Mouse (Mus musculus): Measurements from ENCODE around the gene Prpf8. TPM values are rescaled to one million over a fixed set of nuclear protein-coding genes. Genes with fewer than 3 reads are reported as not detected.

Gene Prpf8
- polyA plus RNA-seq, 1 experiment from 2014 or later: 86.6 TPM

- ATAC-seq (ENCODE audit: low FRiP score) (no peak), DNase-seq (ENCODE audit: low spot score) (no peak)
- H3K27me3 ChIP-seq (ENCODE audit: control insufficient read depth, insufficient read depth, low read length): no peaks in the 10 kb centered on the region
- no peak overlapping the region for H3K4me3 ChIP-seq (ENCODE audit: low read depth, low read length)
- H3K4me1 ChIP-seq (replicated peaks; ENCODE audit: control insufficient read depth, insufficient read depth, low read length): peaks cover 6% of the 10 kb centered on the region
- H3K9ac ChIP-seq (ENCODE audit: low read depth, low read length): no peak overlapping the region
- no peaks in the 10 kb centered on the region for H3K36me3 ChIP-seq (ENCODE audit: control insufficient read depth, insufficient read depth, low read length)
- no peak overlapping the region for H3K4me2 ChIP-seq (replicated peaks; ENCODE audit: low read depth, low read length)
- WGBS: 84% methylated on average over 7 of the region's 7 CpGs
- no peak overlapping the region for H3K27ac ChIP-seq (ENCODE audit: low read depth, low read length)
- no peaks in the 10 kb centered on the region for H3K9me3 ChIP-seq (ENCODE audit: control insufficient read depth, low read length)
Measured at GRCm38 (mm10) chr11:75456440-75456871, 30.2 kb upstream of the Prpf8 start.

GRCm38 (mm10) chr11:75458169-75458568 is 28.4 kb upstream of the Prpf8 start:
- no peak overlapping the region for H3K27ac ChIP-seq (ENCODE audit: low read depth, low read length)
- peak; percentile 56 for DNase-seq (ENCODE audit: low spot score)
- no peak overlapping the region for H3K4me2 ChIP-seq (replicated peaks; ENCODE audit: low read depth, low read length)
- no peak for ATAC-seq (ENCODE audit: low FRiP score)
- H3K9ac ChIP-seq (ENCODE audit: low read depth, low read length): no peak overlapping the region
- no peaks in the 10 kb centered on the region for H3K27me3 ChIP-seq (ENCODE audit: control insufficient read depth, insufficient read depth, low read length)
- H3K36me3 ChIP-seq (ENCODE audit: control insufficient read depth, insufficient read depth, low read length): no peaks in the 10 kb centered on the region
- no peak overlapping the region for H3K4me3 ChIP-seq (ENCODE audit: low read depth, low read length)
- H3K4me1 ChIP-seq (replicated peaks; ENCODE audit: control insufficient read depth, insufficient read depth, low read length): peaks cover 13% of the 10 kb centered on the region
- WGBS: 22% methylated on average over 3 of the region's 3 CpGs
- no peaks in the 10 kb centered on the region for H3K9me3 ChIP-seq (ENCODE audit: control insufficient read depth, low read length)

GRCm38 (mm10) chr11:75458628-75459041 is 28.0 kb upstream of the Prpf8 start:
- Histone ChIP-seq H3K4me2 (replicated peaks; ENCODE audit: low read depth, low read length) (no peak overlapping the region), H3K9ac (ENCODE audit: low read depth, low read length) (no peak overlapping the region), H3K4me3 (ENCODE audit: low read depth, low read length) (no peak overlapping the region), H3K27ac (ENCODE audit: low read depth, low read length) (no peak overlapping the region), H3K27me3 (ENCODE audit: control insufficient read depth, insufficient read depth, low read length) (no peaks in the 10 kb centered on the region), H3K36me3 (ENCODE audit: control insufficient read depth, insufficient read depth, low read length) (no peaks in the 10 kb centered on the region), H3K9me3 (ENCODE audit: control insufficient read depth, low read length) (no peaks in the 10 kb centered on the region), H3K4me1 (replicated peaks; ENCODE audit: control insufficient read depth, insufficient read depth, low read length) (peaks cover 13% of the 10 kb centered on the region)
- ATAC-seq (ENCODE audit: low FRiP score): no peak
- WGBS: 83% methylated on average over 8 of the region's 8 CpGs
- no peak for DNase-seq (ENCODE audit: low spot score)

- Histone ChIP-seq H3K9me3 (ENCODE audit: control insufficient read depth, low read length) (no peaks in the 10 kb centered on the region), H3K27me3 (ENCODE audit: control insufficient read depth, insufficient read depth, low read length) (no peaks in the 10 kb centered on the region), H3K36me3 (ENCODE audit: control insufficient read depth, insufficient read depth, low read length) (no peaks in the 10 kb centered on the region), H3K27ac (ENCODE audit: low read depth, low read length) (no peak overlapping the region), H3K4me3 (ENCODE audit: low read depth, low read length) (no peak overlapping the region), H3K9ac (ENCODE audit: low read depth, low read length) (no peak overlapping the region), H3K4me2 (replicated peaks; ENCODE audit: low read depth, low read length) (no peak overlapping the region), H3K4me1 (replicated peaks; ENCODE audit: control insufficient read depth, insufficient read depth, low read length) (peaks cover 10% of the 10 kb centered on the region)
- 77% methylated on average over 5 of the region's 5 CpGs for WGBS
- DNase-seq (ENCODE audit: low spot score) (no peak), ATAC-seq (ENCODE audit: low FRiP score) (no peak)
Measured at GRCm38 (mm10) chr11:75459141-75459711, 27.4 kb upstream of the Prpf8 start.

GRCm38 (mm10) chr11:75459751-75460102 is 26.9 kb upstream of the Prpf8 start:
- DNase-seq (ENCODE audit: low spot score): no peak
- H3K9ac ChIP-seq (ENCODE audit: low read depth, low read length): peak overlapping the region; percentile 9; the same call in 1 of the 2 replicates
- H3K4me1 ChIP-seq (replicated peaks; ENCODE audit: control insufficient read depth, insufficient read depth, low read length): peaks cover 10% of the 10 kb centered on the region
- 30% methylated on average over 5 of the region's 5 CpGs for WGBS
- H3K9me3 ChIP-seq (ENCODE audit: control insufficient read depth, low read length): no peaks in the 10 kb centered on the region
- H3K27me3 ChIP-seq (ENCODE audit: control insufficient read depth, insufficient read depth, low read length): no peaks in the 10 kb centered on the region
- H3K4me2 ChIP-seq (replicated peaks; ENCODE audit: low read depth, low read length): peak overlapping the region; percentile 57; the same call in 1 of the 2 replicates
- peak overlapping the region; percentile 68; the same call in 1 of the 2 replicates for H3K4me3 ChIP-seq (ENCODE audit: low read depth, low read length)
- no peaks in the 10 kb centered on the region for H3K36me3 ChIP-seq (ENCODE audit: control insufficient read depth, insufficient read depth, low read length)
- no peak for ATAC-seq (ENCODE audit: low FRiP score)
- peak overlapping the region; percentile 49; the same call in 1 of the 2 replicates for H3K27ac ChIP-seq (ENCODE audit: low read depth, low read length)

- H3K36me3 ChIP-seq (ENCODE audit: control insufficient read depth, insufficient read depth, low read length): no peaks in the 10 kb centered on the region
- peak overlapping the region; percentile 57 for H3K4me2 ChIP-seq (replicated peaks; ENCODE audit: low read depth, low read length)
- ATAC-seq (ENCODE audit: low FRiP score) (peak; percentile 25; the same call in 1 of the 2 replicates), DNase-seq (ENCODE audit: low spot score) (peak; percentile 88)
- peak overlapping the region; percentile 46 for H3K9ac ChIP-seq (ENCODE audit: low read depth, low read length)
- H3K27me3 ChIP-seq (ENCODE audit: control insufficient read depth, insufficient read depth, low read length): no peaks in the 10 kb centered on the region
- H3K4me1 ChIP-seq (replicated peaks; ENCODE audit: control insufficient read depth, insufficient read depth, low read length): peaks cover 10% of the 10 kb centered on the region
- H3K27ac ChIP-seq (ENCODE audit: low read depth, low read length): peak overlapping the region; percentile 82
- 3% methylated on average over 19 of the region's 19 CpGs for WGBS
- H3K9me3 ChIP-seq (ENCODE audit: control insufficient read depth, low read length): no peaks in the 10 kb centered on the region
- H3K4me3 ChIP-seq (ENCODE audit: low read depth, low read length): peak overlapping the region; percentile 68
Measured at GRCm38 (mm10) chr11:75460103-75460843, 26.3 kb upstream of the Prpf8 start.

GRCm38 (mm10) chr11:75460844-75461742 is 25.5 kb upstream of the Prpf8 start, which contains the start of gene Tlcd2:
Gene Tlcd2 (plus strand): TSS chr11:75461715.
- Histone ChIP-seq H3K27ac (ENCODE audit: low read depth, low read length) (peak within 1 kb of the TSS; percentile 82), H3K27me3 (ENCODE audit: control insufficient read depth, insufficient read depth, low read length) (no peaks in the 10 kb centered on the region), H3K9me3 (ENCODE audit: control insufficient read depth, low read length) (no peaks in the 10 kb centered on the region), H3K4me3 (ENCODE audit: low read depth, low read length) (peak within 1 kb of the TSS; percentile 68), H3K9ac (ENCODE audit: low read depth, low read length) (peak within 1 kb of the TSS; percentile 67), H3K36me3 (ENCODE audit: control insufficient read depth, insufficient read depth, low read length) (no peaks in the 10 kb centered on the region), H3K4me2 (replicated peaks; ENCODE audit: low read depth, low read length) (peak within 1 kb of the TSS; percentile 67), H3K4me1 (replicated peaks; ENCODE audit: control insufficient read depth, insufficient read depth, low read length) (peaks cover 10% of the 10 kb centered on the region)
- under 1% methylated on average over 46 of the region's 46 CpGs for WGBS
- peak; percentile 96 for ATAC-seq (ENCODE audit: low FRiP score)
- DNase-seq (ENCODE audit: low spot score): peak; percentile 99

GRCm38 (mm10) chr11:75461743-75462252 is 24.8 kb upstream of the Prpf8 start:
- H3K36me3 ChIP-seq (ENCODE audit: control insufficient read depth, insufficient read depth, low read length): no peaks in the 10 kb centered on the region
- no peak for DNase-seq (ENCODE audit: low spot score)
- ATAC-seq (ENCODE audit: low FRiP score): peak; percentile 62

More at GRCm38 (mm10) chr11:75461743-75462252, 24.8 kb upstream of the Prpf8 start:
- H3K4me3 ChIP-seq (ENCODE audit: low read depth, low read length): peak overlapping the region; percentile 68
- peak overlapping the region; percentile 67 for H3K9ac ChIP-seq (ENCODE audit: low read depth, low read length)
- H3K9me3 ChIP-seq (ENCODE audit: control insufficient read depth, low read length): no peaks in the 10 kb centered on the region
- H3K4me1 ChIP-seq (replicated peaks; ENCODE audit: control insufficient read depth, insufficient read depth, low read length): peaks cover 10% of the 10 kb centered on the region
- H3K27me3 ChIP-seq (ENCODE audit: control insufficient read depth, insufficient read depth, low read length): no peaks in the 10 kb centered on the region
- H3K4me2 ChIP-seq (replicated peaks; ENCODE audit: low read depth, low read length): peak overlapping the region; percentile 67
- peak overlapping the region; percentile 43 for H3K27ac ChIP-seq (ENCODE audit: low read depth, low read length)
- under 1% methylated on average over 29 of the region's 30 CpGs for WGBS
